Mouse (Mus musculus): ENCODE results near the gene Nav2. TPM values are rescaled to one million over a fixed set of nuclear protein-coding genes. Genes with fewer than 3 reads are reported as not detected.

Nav2 gene
- polyA plus RNA-seq, 1 experiment from 2014 or later, result 4.1 TPM

GRCm38 (mm10) chr7:48934816-48935215 is 26.3 kb downstream of the Nav2 start:
- H3K4me2 ChIP-seq (ENCODE audit: low read depth, low read length), result no peak overlapping the region
- ATAC-seq (ENCODE audit: low read depth), result no peak
- H3K36me3 ChIP-seq (ENCODE audit: control insufficient read depth, insufficient read depth), result no peaks in the 10 kb centered on the region
- whole genome bisulfite sequencing (ENCODE audit: insufficient replicate concordance), result 55% methylated on average over 2 of the region's 2 CpGs
- no peaks in the 10 kb centered on the region; the same call in 1 of the 2 replicates for H3K27me3 ChIP-seq (ENCODE audit: control insufficient read depth, insufficient read depth, low read depth, low read length)
- H3K9ac ChIP-seq (ENCODE audit: low read depth, low read length), result no peak overlapping the region
- H3K27ac ChIP-seq (ENCODE audit: low read length), result no peak overlapping the region
- H3K4me1 ChIP-seq (ENCODE audit: control insufficient read depth, low read depth, low read length), result no peaks in the 10 kb centered on the region
- H3K4me3 ChIP-seq (ENCODE audit: low read depth, low read length), result no peak overlapping the region
- no peaks in the 10 kb centered on the region for H3K9me3 ChIP-seq (replicated peaks; ENCODE audit: control insufficient read depth, low read length)

DNA sequence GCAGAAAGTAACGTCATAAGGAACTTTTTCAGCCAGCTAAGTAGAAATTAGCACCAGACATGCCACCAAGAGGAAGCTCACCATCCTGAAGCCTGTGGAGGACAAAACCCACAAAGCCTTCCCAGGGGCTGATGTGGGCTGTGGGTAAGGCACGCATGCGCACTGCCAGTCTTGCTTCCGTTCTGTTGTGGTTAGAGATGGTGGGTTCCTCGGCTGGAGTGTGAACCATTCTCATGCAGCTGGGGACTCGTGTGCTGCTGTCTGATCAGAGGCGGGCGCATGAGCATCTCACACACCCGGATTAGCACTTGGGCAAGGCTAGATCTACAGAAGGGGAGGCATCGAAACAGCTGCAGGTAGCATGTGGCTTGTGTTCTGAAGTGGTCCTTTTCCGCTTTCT is 29.0 kb downstream of the Nav2 start:
- 20% methylated on average over 11 of the region's 11 CpGs for WGBS (ENCODE audit: insufficient replicate concordance)
- Histone ChIP-seq H3K27ac (ENCODE audit: low read length) (no peak overlapping the region), H3K4me2 (ENCODE audit: low read depth, low read length) (peak overlapping the region; percentile 41), H3K27me3 (ENCODE audit: control insufficient read depth, insufficient read depth, low read depth, low read length) (no peaks in the 10 kb centered on the region; the same call in 1 of the 2 replicates), H3K4me3 (ENCODE audit: low read depth, low read length) (peak overlapping the region; percentile 21), H3K36me3 (ENCODE audit: control insufficient read depth, insufficient read depth) (no peaks in the 10 kb centered on the region), H3K9ac (ENCODE audit: low read depth, low read length) (0 out of 2 replicates have a peak overlapping the region, but pooled peaks have one; percentile 28), H3K9me3 (replicated peaks; ENCODE audit: control insufficient read depth, low read length) (no peaks in the 10 kb centered on the region), H3K4me1 (ENCODE audit: control insufficient read depth, low read depth, low read length) (no peaks in the 10 kb centered on the region)
- ATAC-seq (ENCODE audit: low read depth), result no peak

DNA sequence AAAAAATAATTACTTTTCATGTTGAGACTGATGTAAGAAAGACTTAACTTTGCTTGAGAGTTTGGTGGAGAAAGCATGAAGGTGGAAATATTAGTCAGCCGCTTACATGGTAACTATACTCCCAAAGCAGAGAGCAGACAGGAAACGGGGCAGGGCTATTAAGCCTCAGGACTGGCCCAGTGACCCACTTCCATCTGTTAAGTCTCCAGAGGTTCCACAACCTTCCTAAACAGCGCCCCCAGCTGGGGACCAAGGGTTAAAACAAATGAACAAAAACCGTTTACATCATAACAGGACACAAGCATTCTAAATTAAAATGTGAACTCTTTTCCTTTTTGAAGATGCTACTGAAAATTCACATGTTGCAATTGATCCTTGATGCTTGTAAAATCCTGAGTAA is 29.7 kb downstream of the Nav2 start:
- H3K9ac ChIP-seq (ENCODE audit: low read depth, low read length), result no peak overlapping the region
- no peaks in the 10 kb centered on the region; the same call in 1 of the 2 replicates for H3K27me3 ChIP-seq (ENCODE audit: control insufficient read depth, insufficient read depth, low read depth, low read length)
- no peaks in the 10 kb centered on the region for H3K36me3 ChIP-seq (ENCODE audit: control insufficient read depth, insufficient read depth)
- no peak overlapping the region for H3K4me3 ChIP-seq (ENCODE audit: low read depth, low read length)
- ATAC-seq (ENCODE audit: low read depth), result no peak
- no peak overlapping the region for H3K27ac ChIP-seq (ENCODE audit: low read length)
- no peaks in the 10 kb centered on the region for H3K4me1 ChIP-seq (ENCODE audit: control insufficient read depth, low read depth, low read length)
- 9% methylated on average over 4 of the region's 4 CpGs for WGBS (ENCODE audit: insufficient replicate concordance)
- no peak overlapping the region for H3K4me2 ChIP-seq (ENCODE audit: low read depth, low read length)
- H3K9me3 ChIP-seq (replicated peaks; ENCODE audit: control insufficient read depth, low read length), result no peaks in the 10 kb centered on the region

DNA sequence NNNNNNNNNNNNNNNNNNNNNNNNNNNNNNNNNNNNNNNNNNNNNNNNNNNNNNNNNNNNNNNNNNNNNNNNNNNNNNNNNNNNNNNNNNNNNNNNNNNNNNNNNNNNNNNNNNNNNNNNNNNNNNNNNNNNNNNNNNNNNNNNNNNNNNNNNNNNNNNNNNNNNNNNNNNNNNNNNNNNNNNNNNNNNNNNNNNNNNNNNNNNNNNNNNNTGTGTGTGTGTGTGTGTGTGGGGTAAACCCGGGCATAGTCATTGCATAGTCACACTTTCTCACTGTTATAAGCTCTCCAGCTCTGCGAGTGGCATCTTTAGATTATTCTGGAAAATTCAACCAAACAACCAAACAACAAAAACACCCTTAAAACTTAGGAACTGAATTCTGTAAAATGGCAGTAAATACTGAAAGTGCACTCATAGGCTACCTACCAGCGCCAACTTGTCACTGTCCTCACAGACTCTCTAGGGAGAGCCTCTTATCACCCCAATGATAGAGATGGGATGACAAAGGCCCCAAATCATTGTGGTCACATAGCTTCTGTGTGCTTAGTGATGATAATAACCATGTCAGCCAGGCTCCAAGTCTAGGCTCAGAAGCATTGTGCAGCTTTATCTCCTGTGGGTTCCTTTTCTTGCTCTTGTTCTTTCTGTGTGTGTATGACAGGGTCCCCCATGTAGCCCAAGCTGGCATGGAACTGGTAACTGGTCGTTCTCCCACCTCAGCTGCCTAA is 40.0 kb downstream of the Nav2 start:
- Histone ChIP-seq H3K9me3 (replicated peaks; ENCODE audit: control insufficient read depth, low read length) (no peaks in the 10 kb centered on the region), H3K9ac (ENCODE audit: low read depth, low read length) (no peak overlapping the region), H3K27ac (ENCODE audit: low read length) (no peak overlapping the region), H3K4me2 (ENCODE audit: low read depth, low read length) (no peak overlapping the region), H3K36me3 (ENCODE audit: control insufficient read depth, insufficient read depth) (no peaks in the 10 kb centered on the region), H3K4me1 (ENCODE audit: control insufficient read depth, low read depth, low read length) (no peaks in the 10 kb centered on the region), H3K27me3 (ENCODE audit: control insufficient read depth, insufficient read depth, low read depth, low read length) (no peaks in the 10 kb centered on the region), H3K4me3 (ENCODE audit: low read depth, low read length) (no peak overlapping the region)
- 31% methylated on average over 4 of the region's 4 CpGs for WGBS (ENCODE audit: insufficient replicate concordance)
- peak; percentile 80 for ATAC-seq (ENCODE audit: low read depth)

DNA sequence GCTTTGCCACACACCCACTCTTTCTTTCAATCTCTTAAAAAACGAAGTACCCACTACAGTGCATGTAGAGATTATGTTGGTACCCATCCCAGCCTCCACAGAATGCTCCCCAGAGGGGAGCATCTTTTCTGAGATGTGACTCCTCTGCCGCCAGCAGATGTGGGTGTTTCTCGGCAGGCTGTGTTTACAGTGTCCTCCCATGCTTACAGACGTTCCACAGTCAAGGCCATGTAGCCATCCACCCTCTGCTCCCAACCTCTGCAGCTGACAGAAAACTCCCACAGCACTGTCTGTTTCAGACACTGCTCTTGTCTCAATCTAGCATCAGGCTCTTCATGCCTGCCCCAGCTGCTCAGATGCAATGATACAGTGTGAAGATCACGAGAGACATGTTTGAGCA is 46.0 kb downstream of the Nav2 start:
- Histone ChIP-seq H3K9me3 (replicated peaks; ENCODE audit: control insufficient read depth, low read length) (no peaks in the 10 kb centered on the region), H3K9ac (ENCODE audit: low read depth, low read length) (no peak overlapping the region), H3K4me1 (ENCODE audit: control insufficient read depth, low read depth, low read length) (no peaks in the 10 kb centered on the region), H3K4me2 (ENCODE audit: low read depth, low read length) (no peak overlapping the region), H3K27ac (ENCODE audit: low read length) (no peak overlapping the region), H3K4me3 (ENCODE audit: low read depth, low read length) (no peak overlapping the region), H3K27me3 (ENCODE audit: control insufficient read depth, insufficient read depth, low read depth, low read length) (peaks cover 27% of the 10 kb centered on the region), H3K36me3 (ENCODE audit: control insufficient read depth, insufficient read depth) (no peaks in the 10 kb centered on the region)
- no peak for ATAC-seq (ENCODE audit: low read depth)
- 57% methylated on average over 5 of the region's 5 CpGs for WGBS (ENCODE audit: insufficient replicate concordance)

GRCm38 (mm10) chr7:48958528-48959315 is 50.2 kb downstream of the Nav2 start:
- 4% methylated on average over 32 of the region's 32 CpGs for WGBS (ENCODE audit: insufficient replicate concordance)
- H3K9me3 ChIP-seq (replicated peaks; ENCODE audit: control insufficient read depth, low read length), result no peaks in the 10 kb centered on the region
- no peak overlapping the region for H3K27ac ChIP-seq (ENCODE audit: low read length)
- H3K9ac ChIP-seq (ENCODE audit: low read depth, low read length), result no peak overlapping the region
- no peak overlapping the region for H3K4me2 ChIP-seq (ENCODE audit: low read depth, low read length)
- H3K4me1 ChIP-seq (ENCODE audit: control insufficient read depth, low read depth, low read length), result no peaks in the 10 kb centered on the region
- peaks cover 66% of the 10 kb centered on the region for H3K27me3 ChIP-seq (ENCODE audit: control insufficient read depth, insufficient read depth, low read depth, low read length)
- ATAC-seq (ENCODE audit: low read depth), result no peak
- no peak overlapping the region for H3K4me3 ChIP-seq (ENCODE audit: low read depth, low read length)
- no peaks in the 10 kb centered on the region for H3K36me3 ChIP-seq (ENCODE audit: control insufficient read depth, insufficient read depth)

- WGBS (ENCODE audit: insufficient replicate concordance), result 18% methylated on average over 13 of the region's 13 CpGs
- Histone ChIP-seq H3K4me2 (ENCODE audit: low read depth, low read length) (no peak overlapping the region), H3K27me3 (ENCODE audit: control insufficient read depth, insufficient read depth, low read depth, low read length) (peaks cover 68% of the 10 kb centered on the region), H3K9ac (ENCODE audit: low read depth, low read length) (no peak overlapping the region), H3K36me3 (ENCODE audit: control insufficient read depth, insufficient read depth) (no peaks in the 10 kb centered on the region), H3K27ac (ENCODE audit: low read length) (no peak overlapping the region), H3K4me1 (ENCODE audit: control insufficient read depth, low read depth, low read length) (no peaks in the 10 kb centered on the region), H3K4me3 (ENCODE audit: low read depth, low read length) (no peak overlapping the region), H3K9me3 (replicated peaks; ENCODE audit: control insufficient read depth, low read length) (no peaks in the 10 kb centered on the region)
- no peak for ATAC-seq (ENCODE audit: low read depth)
Observed at GRCm38 (mm10) chr7:48959316-48959661, 50.8 kb downstream of the Nav2 start.

DNA sequence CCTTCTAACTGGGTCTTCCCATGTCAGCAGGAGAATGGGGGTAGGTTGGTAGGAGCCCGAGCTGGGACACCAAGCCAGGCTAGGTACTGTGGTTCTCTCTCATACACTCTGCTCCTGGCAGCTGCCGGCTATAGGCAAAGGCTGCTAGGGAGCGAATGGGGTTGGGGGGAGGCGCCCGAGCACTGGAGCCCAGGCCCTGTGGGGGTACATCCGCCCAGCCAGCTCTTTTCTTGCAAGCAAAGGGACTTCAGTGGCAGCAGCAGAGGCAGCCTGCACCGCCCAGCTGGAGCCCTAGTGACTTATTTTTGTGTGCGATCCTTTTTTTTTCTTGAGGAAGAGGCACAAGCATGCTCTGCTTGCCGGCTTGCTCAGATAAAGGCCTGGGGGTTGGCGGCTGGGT is 51.6 kb downstream of the Nav2 start:
- Histone ChIP-seq H3K4me3 (ENCODE audit: low read depth, low read length) (no peak overlapping the region), H3K27me3 (ENCODE audit: control insufficient read depth, insufficient read depth, low read depth, low read length) (peaks cover 71% of the 10 kb centered on the region), H3K4me1 (ENCODE audit: control insufficient read depth, low read depth, low read length) (no peaks in the 10 kb centered on the region), H3K9ac (ENCODE audit: low read depth, low read length) (no peak overlapping the region), H3K9me3 (replicated peaks; ENCODE audit: control insufficient read depth, low read length) (no peaks in the 10 kb centered on the region), H3K36me3 (ENCODE audit: control insufficient read depth, insufficient read depth) (no peaks in the 10 kb centered on the region), H3K4me2 (ENCODE audit: low read depth, low read length) (no peak overlapping the region), H3K27ac (ENCODE audit: low read length) (no peak overlapping the region)
- no peak for ATAC-seq (ENCODE audit: low read depth)
- 17% methylated on average over 10 of the region's 10 CpGs for WGBS (ENCODE audit: insufficient replicate concordance)

DNA sequence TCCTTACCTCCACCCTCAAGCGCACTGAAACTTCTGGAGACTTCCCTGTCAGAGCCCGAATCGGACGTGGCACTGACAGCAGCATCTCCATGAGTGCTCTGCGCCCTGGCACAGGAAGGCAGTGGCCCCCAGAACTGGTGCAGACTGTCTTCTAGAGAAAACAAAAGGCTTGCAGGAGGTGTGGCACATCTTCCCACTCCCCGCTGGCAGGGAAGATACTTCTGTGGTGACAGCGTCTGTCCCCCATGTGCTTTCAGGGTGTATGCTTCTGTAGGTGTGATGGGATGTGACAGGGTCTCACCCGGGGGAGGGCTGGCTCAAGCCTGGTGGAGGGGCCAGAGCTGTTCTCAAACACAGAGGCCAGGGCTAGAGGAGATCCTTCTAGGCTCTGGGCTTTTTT is 53.0 kb downstream of the Nav2 start:
- no peaks in the 10 kb centered on the region for H3K36me3 ChIP-seq (ENCODE audit: control insufficient read depth, insufficient read depth)
- no peak overlapping the region for H3K9ac ChIP-seq (ENCODE audit: low read depth, low read length)
- ATAC-seq (ENCODE audit: low read depth), result no peak
- no peak overlapping the region for H3K4me3 ChIP-seq (ENCODE audit: low read depth, low read length)
- no peak overlapping the region for H3K27ac ChIP-seq (ENCODE audit: low read length)
- H3K9me3 ChIP-seq (replicated peaks; ENCODE audit: control insufficient read depth, low read length), result no peaks in the 10 kb centered on the region
- WGBS (ENCODE audit: insufficient replicate concordance), result 43% methylated on average over 8 of the region's 8 CpGs
- H3K27me3 ChIP-seq (ENCODE audit: control insufficient read depth, insufficient read depth, low read depth, low read length), result peaks cover 71% of the 10 kb centered on the region
- H3K4me1 ChIP-seq (ENCODE audit: control insufficient read depth, low read depth, low read length), result no peaks in the 10 kb centered on the region
- H3K4me2 ChIP-seq (ENCODE audit: low read depth, low read length), result no peak overlapping the region

Data from liver, embryonic 16.5 days (tissue).